In the genomic region with DNA sequence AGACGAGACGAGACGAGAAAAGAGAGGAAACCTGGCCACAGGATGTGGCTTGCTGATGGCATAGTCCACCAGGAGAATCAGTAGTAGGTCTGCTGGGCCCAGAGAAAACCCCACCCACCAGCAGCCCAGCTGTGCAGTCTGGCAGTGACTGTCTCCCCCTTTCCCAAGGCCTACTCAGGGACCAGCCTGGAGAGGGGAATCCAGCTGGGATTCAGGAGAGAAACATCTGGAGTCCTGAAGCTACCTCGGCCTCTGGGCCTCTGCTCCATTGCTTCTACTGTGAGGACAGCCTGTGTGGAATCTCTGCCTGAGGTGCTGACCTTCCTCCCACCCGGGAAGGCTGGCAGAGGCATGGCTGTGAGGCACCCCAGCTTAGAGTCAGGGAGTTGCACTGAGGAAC, we compare ENCODE assay signal across 13 mouse cellular contexts. TPM values are rescaled to one million over a fixed set of nuclear protein-coding genes. Genes with fewer than 3 reads are reported as not detected.
DNase-seq lines count a peak whose midpoint lies in the region; TF ChIP-seq lines count a peak whose summit lies in the region.
"Had no signal": no experiment of that assay in that cellular context is flagged by ENCODE, and none has a peak within 500 bp of the region (broad histone marks: within the 10 kb centered on the region; RNA-seq: fewer than 3 reads in every experiment).

No protein-coding gene starts in this region.

- H3K27me3 ChIP-seq in testis, adult 2 months (ENCODE audit: control insufficient read depth, insufficient read depth, low read length) = no peaks in the 10 kb centered on the region
- H3K27me3 ChIP-seq: embryonic facial prominence, embryonic 12.5 days; intestine, embryonic 15.5 days; neural tube, embryonic 12.5 days had no signal

- H3K4me3 ChIP-seq in testis, adult 2 months (ENCODE audit: control insufficient read depth, low read depth, low read length) = no peak overlapping the region
- H3K4me3 ChIP-seq: embryonic facial prominence, embryonic 12.5 days; intestine, embryonic 15.5 days; left cerebral cortex, adult 2 months; neural tube, embryonic 12.5 days had no signal

- TF ChIP-seq POLR2A in testis, adult 2 months (IDR thresholded peaks at IDR 0.05; ENCODE audit: control insufficient read depth, low read depth, low read length) = no peak

- no peak for TF ChIP-seq CTCF in testis, adult 2 months (IDR thresholded peaks at IDR 0.05; ENCODE audit: control insufficient read depth, insufficient read depth, insufficient replicate concordance, low read depth, low read length)

- intact Hi-C loops in gastrocnemius, postnatal 36 days (cut with DNase I) = no loop called here
- intact Hi-C loops in heart, postnatal 25 days (cut with DNase I) = no loop called here

- no peaks in the 10 kb centered on the region for H3K36me3 ChIP-seq in testis, adult 2 months (ENCODE audit: control insufficient read depth, insufficient read depth, low read length)
- H3K36me3 ChIP-seq: embryonic facial prominence, embryonic 12.5 days; intestine, embryonic 15.5 days; neural tube, embryonic 12.5 days had no signal

- H3K27ac ChIP-seq in testis, adult 2 months (ENCODE audit: control insufficient read depth, insufficient read depth, low read depth, low read length) = peak overlapping the region; percentile 27
- H3K27ac ChIP-seq: embryonic facial prominence, embryonic 12.5 days; intestine, embryonic 15.5 days; left cerebral cortex, adult 2 months; neural tube, embryonic 12.5 days had no signal

- H3K4me1 ChIP-seq in testis, adult 2 months (ENCODE audit: control insufficient read depth, insufficient read depth, low read length) = no peaks in the 10 kb centered on the region
- H3K4me1 ChIP-seq: embryonic facial prominence, embryonic 12.5 days; intestine, embryonic 15.5 days had no signal

- peak; percentile 45 for DNase-seq in gastrocnemius, adult 18-20 months (ENCODE audit: low spot score)
- no peak for DNase-seq in gastrocnemius, postnatal 36 days
- peak; percentile 35 for DNase-seq in c-Kit-negative CD71-positive TER-119-positive erythroid progenitor cells, embryonic 14.5 days (ENCODE audit: low read depth, low spot score)
- DNase-seq in heart, postnatal 25 days (ENCODE audit: low spot score) = peak; percentile 49
- no peak for DNase-seq in layer of hippocampus, postnatal 14 days (ENCODE audit: low spot score in 2 of 2)
- DNase-seq in adrenal gland, adult (ENCODE audit: inconsistent age in 2 of 2, low spot score in 1 of 2) = no peak
- DNase-seq in layer of hippocampus, postnatal 25 days (ENCODE audit: extremely low spot score in 1 of 2, low spot score in 1 of 2) = no peak
- DNase-seq: lung, postnatal 4 days had no signal

RNA-seq across cellular contexts. Expression of a gene that starts 25.8 kb away (rescaled TPM):
- 100 to 1,000 TPM; 105 to 121 TPM for total RNA-seq in gastrocnemius, adult 18-20 months (2021)
- 100 to 1,000 TPM in 1 of 2 experiments, 10 to 100 TPM in 1; 96.9 to 117 TPM for total RNA-seq in gastrocnemius, postnatal 36 days (2021)
- total RNA-seq in heart, postnatal 25 days (2021) = 10 to 100 TPM; 31.8 to 33.7 TPM
- 4.6 and 4.7 TPM in 2 replicates for polyA plus RNA-seq in testis, adult 2 months (2012; rRNA removed)
- 10 to 100 TPM; 20.2 to 21.5 TPM for total RNA-seq in layer of hippocampus, postnatal 14 days (2021)
- total RNA-seq in layer of hippocampus, postnatal 25 days (2021) = 10 to 100 TPM; 23.7 to 24.4 TPM

RNA-seq across cellular contexts. Expression of a gene that starts 29.7 kb away (rescaled TPM):
- total RNA-seq in gastrocnemius, adult 18-20 months (2021) = 10 to 100 TPM; 78.4 to 79.7 TPM
- 10 to 100 TPM; 69.4 to 70.1 TPM for total RNA-seq in gastrocnemius, postnatal 36 days (2021)
- total RNA-seq in heart, postnatal 25 days (2021) = 10 to 100 TPM; 79.0 to 89.8 TPM
- 5.5 and 5.7 TPM in 2 replicates for polyA plus RNA-seq in testis, adult 2 months (2012; rRNA removed)
- total RNA-seq in layer of hippocampus, postnatal 14 days (2021) = 100 to 1,000 TPM; 253 to 268 TPM
- total RNA-seq in layer of hippocampus, postnatal 25 days (2021) = 100 to 1,000 TPM; 248 to 275 TPM

RNA-seq across cellular contexts. Expression of a gene that starts 36.5 kb away (rescaled TPM):
- 10 to 100 TPM; 12.5 to 21.2 TPM for total RNA-seq in gastrocnemius, adult 18-20 months (2021)
- total RNA-seq in gastrocnemius, postnatal 36 days (2021) = 10 to 100 TPM; 13.2 to 16.5 TPM
- 10 to 100 TPM; 20.0 TPM for total RNA-seq in heart, postnatal 25 days (2021)
- polyA plus RNA-seq in testis, adult 2 months (2012; rRNA removed) = 276 and 286 TPM in 2 replicates
- total RNA-seq in layer of hippocampus, postnatal 14 days (2021) = 1 to 10 TPM; 2.4 to 2.7 TPM
- total RNA-seq in layer of hippocampus, postnatal 25 days (2021) = 1 to 10 TPM; 3.2 to 6.3 TPM

Comparison
In these comparisons a context has a peak if more than half of its experiments do, and no peak if none do; other contexts are left out.
1. DNase-seq: peak in gastrocnemius, adult 18-20 months (single experiment), c-Kit-negative CD71-positive TER-119-positive erythroid progenitor cells, embryonic 14.5 days (single experiment) and heart, postnatal 25 days (single experiment); none in gastrocnemius, postnatal 36 days (0 of 2), layer of hippocampus, postnatal 14 days (0 of 2), adrenal gland, adult (0 of 2) and layer of hippocampus, postnatal 25 days (0 of 2).